ENCODE assay signal across 8 mouse cellular contexts in genomic region chr3:127763076-127763612, GRCm38 (mm10). TPM values are rescaled to one million over a fixed set of nuclear protein-coding genes. Genes with fewer than 3 reads are reported as not detected.
A peak's percentile ranks its signal among the peaks of the same experiment; 100 is the strongest.
DNase-seq lines count a peak whose midpoint lies in the region; ATAC-seq and TF ChIP-seq lines count a peak whose summit lies in the region.

No protein-coding gene starts in this region.

- peak; percentile 74 for ATAC-seq in liver, postnatal 0 days

- peak overlapping the region; percentile 26; the same call in 1 of the 2 replicates for H3K4me2 ChIP-seq in liver, postnatal 0 days (ENCODE audit: low read depth, low read length)

- no peak overlapping the region for H3K9ac ChIP-seq in liver, postnatal 0 days (replicated peaks)

- no peak overlapping the region for H3K27ac ChIP-seq in liver, postnatal 0 days (ENCODE audit: low read depth)

- DNase-seq in CD4-positive helper T cell, adult 2 months (ENCODE audit: low read depth, low spot score) = peak; percentile 87
- peak; percentile 84 for DNase-seq in T-cell, adult 2 months (ENCODE audit: low spot score)
- peak; percentile 56 to 68 for DNase-seq in cerebellum, postnatal 36 days
- peak; percentile 80 for DNase-seq in gastrocnemius, postnatal 10 days
- peak; percentile 68 to 91 for DNase-seq in kidney, postnatal 36 days
- peak; percentile 89 for DNase-seq in liver, postnatal 0 days
- DNase-seq in retina, postnatal 7 days (ENCODE audit: low read depth, low spot score) = peak; percentile 62
- DNase-seq in thymus, postnatal 4 days = peak; percentile 94

- TF ChIP-seq CTCF in liver, postnatal 0 days (IDR thresholded peaks at IDR 0.05; ENCODE audit: low read depth) = peak; percentile 94

- H3K27me3 ChIP-seq in liver, postnatal 0 days (ENCODE audit: insufficient read depth, low read length) = peaks cover 4% of the 10 kb centered on the region; the same call in 1 of the 2 replicates

- no peaks in the 10 kb centered on the region for H3K9me3 ChIP-seq in liver, postnatal 0 days (ENCODE audit: low read length)

- WGBS in liver, postnatal 0 days (ENCODE audit: insufficient replicate concordance) = 17% methylated on average over 7 of the region's 7 CpGs

- H3K4me1 ChIP-seq in liver, postnatal 0 days (ENCODE audit: insufficient read depth) = no peaks in the 10 kb centered on the region

- TF ChIP-seq EP300 in liver, postnatal 0 days (IDR thresholded peaks at IDR 0.05; ENCODE audit: low read depth) = no peak

- H3K36me3 ChIP-seq in liver, postnatal 0 days (replicated peaks; ENCODE audit: insufficient read depth, low read length) = no peaks in the 10 kb centered on the region

- no peak overlapping the region for H3K4me3 ChIP-seq in liver, postnatal 0 days (ENCODE audit: low read depth, low read length)

RNA-seq across cellular contexts. Expression of gene Alpk1, which starts 17.2 kb away (rescaled TPM):
- 1 to 10 TPM; 2.0 to 3.1 TPM for total RNA-seq in gastrocnemius, postnatal 10 days (2021)
- 0.25 and 0.39 TPM in 2 replicates for polyA plus RNA-seq in liver, postnatal 0 days (2015; fragmentation: Nextera tagmentation; extraction: Ambion mirVana)

RNA-seq across cellular contexts. Expression of gene Tifa, which starts 26.5 kb away (rescaled TPM):
- total RNA-seq in gastrocnemius, postnatal 10 days (2021) = 1 to 10 TPM; 1.7 to 2.7 TPM
- polyA plus RNA-seq in liver, postnatal 0 days (2015; fragmentation: Nextera tagmentation; extraction: Ambion mirVana) = 20.2 and 21.2 TPM in 2 replicates
